Mouse (Mus musculus): Measurements from ENCODE around the gene Tcp11l2.

Tcp11l2 gene

GRCm38 (mm10) chr10:84592745-84593144 lies 16.3 kb downstream of the Tcp11l2 start:
- in situ Hi-C loops (cut with MboI; ENCODE audit: unreplicated experiment in 2 of 2): no loop called here

GRCm38 (mm10) chr10:84597127-84597785 lies 20.8 kb downstream of the Tcp11l2 start:
- in situ Hi-C loops (cut with MboI; ENCODE audit: unreplicated experiment in 2 of 2): no loop called here

GRCm38 (mm10) chr10:84598172-84598571 lies 21.7 kb downstream of the Tcp11l2 start:
- in situ Hi-C loops (cut with MboI; ENCODE audit: unreplicated experiment in 2 of 2): no loop called here

DNA sequence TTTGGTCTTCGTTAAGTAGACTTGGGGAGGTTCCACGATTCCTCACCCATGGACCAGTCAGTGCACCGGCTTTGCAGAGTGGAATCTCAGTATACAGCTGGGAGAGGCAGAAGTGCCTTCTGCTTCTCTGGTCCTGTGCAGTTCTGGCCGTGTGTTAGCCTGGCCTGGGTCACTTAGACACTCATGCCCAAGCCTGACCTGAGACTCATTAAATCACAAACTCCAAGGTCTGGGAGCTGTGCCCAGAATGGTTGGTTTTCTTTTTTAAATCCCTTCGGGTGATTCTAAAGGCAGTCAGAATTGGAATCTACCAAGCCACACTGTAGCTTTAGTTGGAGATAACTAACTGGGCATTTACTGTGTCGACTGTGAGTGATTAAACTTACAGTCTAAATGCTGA lies 23.7 kb downstream of the Tcp11l2 start:
- in situ Hi-C loops (cut with MboI; ENCODE audit: unreplicated experiment in 2 of 2): loop anchor here (25.0 kb wide), 3 partner anchors 88 to 1013 kb away; no protein-coding TSS in a partner anchor

DNA sequence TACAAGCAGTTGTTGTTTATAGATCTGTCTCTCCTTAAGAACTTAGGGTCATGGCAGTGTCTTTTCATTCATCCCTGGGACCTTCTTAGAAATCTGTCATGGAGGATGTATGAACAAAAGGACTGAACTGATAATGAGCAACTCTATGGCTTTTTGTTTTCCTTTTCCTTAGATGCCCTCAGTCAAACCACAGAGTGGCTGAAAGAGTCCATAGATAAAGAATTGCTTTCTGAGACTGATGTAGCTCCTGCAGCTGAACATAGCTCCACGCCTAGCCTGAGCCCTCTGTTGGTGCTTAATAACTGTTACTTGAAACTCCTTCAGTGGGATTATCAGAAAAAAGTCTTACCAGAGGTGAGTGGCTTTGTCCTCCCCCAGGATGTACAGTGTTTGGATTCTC lies 27.9 kb downstream of the Tcp11l2 start:
- in situ Hi-C loops (cut with MboI; ENCODE audit: unreplicated experiment in 2 of 2): loop anchor here (25.0 kb wide), 3 partner anchors 92 to 1017 kb away; no protein-coding TSS in a partner anchor

DNA sequence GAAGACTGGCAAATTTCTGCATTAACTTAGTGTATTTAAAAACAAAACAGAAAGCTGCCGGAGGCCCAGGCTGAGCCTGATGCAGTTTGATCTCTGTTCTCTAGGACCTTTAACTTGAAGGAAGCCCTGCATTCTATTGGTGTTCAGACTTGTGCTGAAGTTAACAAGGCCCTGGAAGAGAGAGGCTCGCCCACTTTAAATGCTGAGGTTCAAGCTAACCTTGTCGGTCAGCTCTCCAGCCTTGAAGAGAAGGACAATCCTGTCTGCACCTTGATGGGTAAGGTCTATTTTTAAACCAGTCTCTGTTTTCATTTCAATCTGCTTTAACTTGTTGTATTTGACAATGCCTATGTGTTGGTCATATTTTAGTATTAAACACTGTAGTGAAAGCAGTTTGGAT lies 31.9 kb downstream of the Tcp11l2 start:
- in situ Hi-C loops (cut with MboI; ENCODE audit: unreplicated experiment in 2 of 2): loop anchor here (25.0 kb wide), 3 partner anchors 96 to 1021 kb away; no protein-coding TSS in a partner anchor

GRCm38 (mm10) chr10:84610324-84610723 lies 33.9 kb downstream of the Tcp11l2 start:
- in situ Hi-C loops (cut with MboI; ENCODE audit: unreplicated experiment in 2 of 2): loop anchor here (25.0 kb wide), 3 partner anchors 98 to 1023 kb away; no protein-coding TSS in a partner anchor

GRCm38 (mm10) chr10:84610783-84611182 lies 34.4 kb downstream of the Tcp11l2 start:
- in situ Hi-C loops (cut with MboI; ENCODE audit: unreplicated experiment in 2 of 2): loop anchor here (25.0 kb wide), 3 partner anchors 98 to 1023 kb away; no protein-coding TSS in a partner anchor

GRCm38 (mm10) chr10:84611664-84612063 lies 35.2 kb downstream of the Tcp11l2 start:
- in situ Hi-C loops (cut with MboI; ENCODE audit: unreplicated experiment in 2 of 2): loop anchor here (25.0 kb wide), 3 partner anchors 99 to 1024 kb away; no protein-coding TSS in a partner anchor

DNA sequence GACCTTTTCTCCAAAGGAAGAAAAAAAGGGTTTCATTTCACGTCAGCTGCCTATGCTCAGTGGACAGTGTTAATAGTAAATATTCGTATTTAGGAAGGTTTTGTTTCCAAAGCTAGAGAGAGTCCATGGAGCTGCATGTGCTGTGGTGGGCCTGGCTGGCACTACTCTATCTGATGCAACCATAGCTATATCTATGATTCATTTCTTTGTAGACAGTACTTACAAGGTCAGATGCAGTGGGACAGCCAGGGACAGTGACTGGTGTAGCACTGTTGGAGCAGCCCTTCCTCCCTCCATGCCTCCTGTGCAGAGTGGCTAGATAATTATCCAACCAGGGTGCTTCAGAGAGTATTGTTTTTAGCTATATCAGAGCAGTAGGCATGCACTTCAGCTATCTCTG lies 35.9 kb downstream of the Tcp11l2 start:
- in situ Hi-C loops (cut with MboI; ENCODE audit: unreplicated experiment in 2 of 2): loop anchor here (25.0 kb wide), 3 partner anchors 100 to 1025 kb away; no protein-coding TSS in a partner anchor

- in situ Hi-C loops (cut with MboI; ENCODE audit: unreplicated experiment in 2 of 2): loop anchor here (25.0 kb wide), 3 partner anchors 101 to 1026 kb away; no protein-coding TSS in a partner anchor
These were observed 36.9 kb downstream of the Tcp11l2 start for GRCm38 (mm10) chr10:84613366-84613765.

- in situ Hi-C loops (cut with MboI; ENCODE audit: unreplicated experiment in 2 of 2): loop anchor here (25.0 kb wide), 3 partner anchors 103 to 1028 kb away; no protein-coding TSS in a partner anchor
These were observed 38.6 kb downstream of the Tcp11l2 start for GRCm38 (mm10) chr10:84615076-84615475.

GRCm38 (mm10) chr10:84621826-84622790 lies 45.7 kb downstream of the Tcp11l2 start, which contains the start of gene Polr3b:
TSS of gene Polr3b (plus strand) at chr10:84622292.
- in situ Hi-C loops (cut with MboI; ENCODE audit: unreplicated experiment in 2 of 2): loop anchor here (25.0 kb wide), 3 partner anchors 110 to 1035 kb away; no protein-coding TSS in a partner anchor

DNA sequence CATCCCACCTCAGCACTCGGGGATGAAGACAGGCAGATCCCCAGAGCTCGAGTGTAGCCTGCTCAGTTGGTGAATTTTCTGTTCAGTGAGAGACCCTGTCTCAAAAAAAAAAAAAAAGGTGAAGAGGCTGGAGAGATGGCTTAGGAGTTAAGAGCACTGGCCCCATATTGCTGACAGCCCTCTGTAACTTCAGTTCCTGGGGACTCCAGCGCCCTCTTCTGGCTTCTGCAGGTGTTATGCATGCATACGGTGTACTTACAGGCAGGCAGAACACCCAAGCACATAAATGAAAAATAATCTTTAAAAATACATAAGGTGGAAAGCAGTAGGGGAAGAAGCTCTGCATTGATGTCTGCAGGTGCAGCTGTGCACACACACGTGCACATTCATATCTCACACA lies 54.8 kb downstream of the Tcp11l2 start:
- in situ Hi-C loops (cut with MboI; ENCODE audit: unreplicated experiment in 2 of 2): loop anchor here in 1 of 2 experiments (5.0 to 25.0 kb wide), 3 partner anchors 114 to 1256 kb away; no protein-coding TSS in a partner anchor

- in situ Hi-C loops (cut with MboI; ENCODE audit: unreplicated experiment in 2 of 2): loop anchor here in 1 of 2 experiments (5.0 to 25.0 kb wide), 3 partner anchors 115 to 1255 kb away; no protein-coding TSS in a partner anchor
These were observed 55.6 kb downstream of the Tcp11l2 start for GRCm38 (mm10) chr10:84632005-84632404.

- in situ Hi-C loops (cut with MboI; ENCODE audit: unreplicated experiment in 2 of 2): loop anchor here in 1 of 2 experiments (25.0 kb wide), 2 partner anchors 1026 to 1251 kb away; no protein-coding TSS in a partner anchor
These were observed 60.2 kb downstream of the Tcp11l2 start for GRCm38 (mm10) chr10:84636656-84637055.

DNA sequence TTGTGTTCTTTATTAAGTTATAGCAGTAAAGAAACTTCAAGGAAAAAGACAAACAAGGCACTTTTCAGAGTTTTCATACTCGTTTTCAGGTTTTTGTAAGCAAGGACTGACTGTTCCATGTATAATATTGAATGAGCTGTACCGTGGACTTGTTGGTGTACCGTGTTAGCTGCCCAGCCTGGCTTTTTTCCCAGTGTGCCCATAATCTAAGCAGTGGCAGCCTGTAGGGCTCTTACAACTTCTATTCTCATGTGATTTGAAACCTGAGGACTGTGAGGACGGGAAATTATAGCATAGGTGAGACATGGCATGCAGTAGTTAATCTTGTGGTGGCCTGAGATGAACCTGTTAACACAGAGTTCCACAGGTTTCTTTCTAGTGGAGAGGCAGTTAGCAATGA lies 62.0 kb downstream of the Tcp11l2 start:
- in situ Hi-C loops (cut with MboI; ENCODE audit: unreplicated experiment in 2 of 2): loop anchor here in 1 of 2 experiments (25.0 kb wide), 2 partner anchors 1024 to 1249 kb away; no protein-coding TSS in a partner anchor

DNA sequence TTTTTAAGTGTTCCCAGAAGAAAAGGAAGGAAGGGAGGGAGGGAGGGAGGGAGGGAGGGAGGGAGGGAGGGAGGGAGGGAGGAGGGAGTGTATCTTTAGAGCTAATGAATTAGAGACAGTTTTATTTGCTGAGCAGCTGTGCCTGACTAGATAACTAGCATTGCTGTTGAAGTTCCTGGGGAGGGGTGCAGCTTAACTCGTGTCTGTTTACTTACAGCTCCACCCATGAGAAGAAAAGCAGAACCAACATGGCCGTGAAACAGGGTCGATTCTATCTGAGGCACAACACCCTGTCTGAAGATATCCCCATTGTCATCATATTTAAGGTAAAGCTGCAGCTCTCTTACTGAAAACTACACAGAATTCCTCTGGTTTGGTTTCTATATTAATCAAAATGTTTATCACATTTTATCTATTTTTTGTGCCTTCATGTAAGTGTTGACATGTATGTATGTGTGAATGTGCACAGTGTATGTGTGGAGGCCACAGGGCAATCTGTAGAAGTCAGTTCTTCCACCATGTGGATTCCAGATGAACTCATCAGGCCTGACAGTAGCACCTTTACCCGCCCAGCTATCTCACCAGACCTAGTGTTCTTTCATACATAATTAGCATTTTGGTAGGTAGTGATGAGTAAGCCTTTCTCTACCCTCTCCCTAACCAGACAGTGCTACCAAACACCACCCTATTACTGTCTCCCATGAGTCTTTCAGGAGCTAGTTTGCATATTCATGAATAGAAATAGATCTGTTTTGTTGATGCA lies 63.3 kb downstream of the Tcp11l2 start:
- in situ Hi-C loops (cut with MboI; ENCODE audit: unreplicated experiment in 2 of 2): loop anchor here (5.0 to 25.0 kb wide), 8 partner anchors 133 to 1248 kb away; partner anchors contain the start of gene Mterf2 (in 2 of the 2)

DNA sequence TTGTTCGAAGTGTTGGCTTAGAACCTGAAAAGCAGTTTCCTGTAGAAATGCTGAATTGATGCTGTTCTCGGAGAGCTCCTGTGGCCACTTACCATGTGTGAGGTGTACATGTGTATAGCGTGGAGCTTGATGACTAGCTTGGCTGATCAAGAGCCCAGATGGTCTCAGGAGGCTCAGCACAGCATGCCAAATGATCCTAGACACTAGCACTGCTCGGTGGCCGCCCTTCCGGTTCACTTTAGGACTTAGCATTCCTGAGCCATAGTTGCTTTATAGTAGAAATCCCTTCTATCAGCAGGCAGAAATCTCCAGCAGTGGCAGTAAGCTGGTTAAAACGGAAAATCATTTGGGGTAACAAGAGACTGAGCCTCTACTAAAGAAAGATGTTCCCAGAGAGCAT lies 64.4 kb downstream of the Tcp11l2 start:
- in situ Hi-C loops (cut with MboI; ENCODE audit: unreplicated experiment in 2 of 2): loop anchor here (5.0 to 25.0 kb wide), 8 partner anchors 131 to 1246 kb away; partner anchors contain the start of gene Mterf2 (in 2 of the 2)

Data from v-Abl transformed pro-B cells (cell line).